Mouse (Mus musculus): ENCODE results near the gene Phb2.

- TF ChIP-seq POLR2A (IDR thresholded peaks at IDR 0.05; ENCODE audit: control insufficient read depth, low read depth, low read length): no peak
- no peak for TF ChIP-seq CTCF (IDR thresholded peaks at IDR 0.05; ENCODE audit: control insufficient read depth, insufficient read depth, insufficient replicate concordance, low read depth, low read length)
Observed at GRCm38 (mm10) chr6:124741842-124742241, 29.7 kb downstream of the Phb2 start.
